In the genomic region with DNA sequence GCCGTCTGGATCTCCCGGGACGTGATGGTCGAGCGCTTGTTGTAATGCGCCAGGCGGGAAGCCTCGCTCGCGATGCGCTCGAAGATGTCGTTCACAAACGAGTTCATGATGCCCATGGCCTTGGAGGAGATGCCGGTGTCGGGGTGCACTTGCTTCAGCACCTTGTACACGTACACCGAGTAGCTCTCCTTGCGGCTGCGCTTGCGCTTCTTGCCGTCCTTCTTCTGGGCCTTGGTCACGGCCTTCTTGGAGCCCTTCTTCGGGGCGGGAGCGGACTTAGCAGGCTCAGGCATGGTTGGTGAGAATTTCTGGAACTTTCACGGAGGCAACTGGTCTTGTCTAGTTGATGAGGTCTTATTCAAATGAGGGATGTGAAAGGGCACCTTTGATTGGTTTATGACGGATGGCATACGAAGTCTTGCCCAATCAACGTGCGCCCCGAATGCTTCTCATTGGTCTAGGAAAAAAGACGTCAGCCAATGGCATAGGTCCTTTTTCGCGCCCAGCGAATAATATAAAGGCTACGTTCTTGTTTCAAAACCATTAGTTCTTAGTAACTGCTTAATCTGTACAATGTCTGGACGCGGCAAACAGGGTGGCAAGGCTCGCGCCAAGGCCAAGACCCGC, we compare ENCODE assay signal across 8 mouse cellular contexts. TPM values are rescaled to one million over a fixed set of nuclear protein-coding genes. Genes with fewer than 3 reads are reported as not detected.
DNase-seq lines count a peak whose midpoint lies in the region; ATAC-seq and TF ChIP-seq lines count a peak whose summit lies in the region.
"Not testable (repeated sequence)": the region's sequence is repeated elsewhere in the genome, so short reads cannot be mapped to it uniquely, and the experiment has no call there.

A gene (minus strand): TSS at position 299 of the 627 bp plus-strand sequence.
A gene (plus strand): TSS at position 484 of the 627 bp plus-strand sequence.

- H3K4me3 ChIP-seq in E14TG2a.4 (replicated peaks; ENCODE audit: low read length), result peak within 1 kb of the TSS; percentile 78
- H3K4me3 ChIP-seq in forebrain, embryonic 12.5 days (replicated peaks), result peak within 1 kb of the TSS; percentile 47
- H3K4me3 ChIP-seq in heart, postnatal 0 days (ENCODE audit: low read depth, low read length), result peak within 1 kb of the TSS; percentile 51
- peak within 1 kb of the TSS; percentile 69 to 81 for H3K4me3 ChIP-seq in liver, embryonic 14.5 days (ENCODE audit: insufficient read depth in 1 of 2, low read depth in 2 of 2, low read length in 2 of 2)
- peak within 1 kb of the TSS; percentile 47 for H3K4me3 ChIP-seq in stomach, embryonic 15.5 days (replicated peaks)

- peak; percentile 97 for DNase-seq in heart, postnatal 0 days (ENCODE audit: low spot score)
- DNase-seq in kidney, postnatal 36 days, result peak; percentile 82 to 90
- DNase-seq in liver, embryonic 14.5 days (ENCODE audit: low read depth in 3 of 3, low spot score in 3 of 3), result peak; percentile 99 to 100 (median 99)
- peak; percentile 83 for DNase-seq in neural tube, embryonic 10.5 days (ENCODE audit: extremely low spot score, low spot score)

- not testable (repeated sequence) for H3K27me3 ChIP-seq in E14TG2a.4 (ENCODE audit: insufficient read depth, low read length); forebrain, embryonic 12.5 days; heart, postnatal 0 days (ENCODE audit: control insufficient read depth, insufficient read depth, low read length); liver, embryonic 14.5 days (ENCODE audit: control insufficient read depth, insufficient read depth, low read length); stomach, embryonic 15.5 days (replicated peaks)

- H3K9ac ChIP-seq in forebrain, embryonic 12.5 days, result peak within 1 kb of the TSS; percentile 56
- H3K9ac ChIP-seq in heart, postnatal 0 days (replicated peaks; ENCODE audit: low read depth, low read length), result peak within 1 kb of the TSS; percentile 59; the same call in 1 of the 2 replicates
- H3K9ac ChIP-seq in liver, embryonic 14.5 days (replicated peaks), result peak within 1 kb of the TSS; percentile 99
- peak within 1 kb of the TSS; percentile 37; the same call in 1 of the 2 replicates for H3K9ac ChIP-seq in stomach, embryonic 15.5 days

- H3K9me3 ChIP-seq in E14TG2a.4 (ENCODE audit: low read length); forebrain, embryonic 12.5 days; heart, postnatal 0 days (replicated peaks; ENCODE audit: control insufficient read depth, low read length); liver, embryonic 14.5 days (ENCODE audit: control insufficient read depth, low read length); stomach, embryonic 15.5 days: not testable (repeated sequence)

- under 1% methylated on average over 40 of the region's 42 CpGs for WGBS in forebrain, embryonic 12.5 days
- WGBS in heart, postnatal 0 days, result 3% methylated on average over 31 of the region's 42 CpGs
- under 1% methylated on average over 31 of the region's 42 CpGs for WGBS in liver, embryonic 14.5 days (ENCODE audit: insufficient replicate concordance)
- WGBS in stomach, embryonic 15.5 days, result under 1% methylated on average over 42 of the region's 42 CpGs

- peak; percentile 90 for TF ChIP-seq EP300 in heart, postnatal 0 days (IDR thresholded peaks at IDR 0.05; ENCODE audit: low read depth)
- peak; percentile 71; the same call in 1 of the 2 replicates for TF ChIP-seq EP300 in liver, embryonic 14.5 days (IDR thresholded peaks at IDR 0.05; ENCODE audit: low read depth)

- peak within 1 kb of the TSS; percentile 67 for H3K4me2 ChIP-seq in forebrain, embryonic 12.5 days
- H3K4me2 ChIP-seq in heart, postnatal 0 days (ENCODE audit: low read depth, low read length), result peak within 1 kb of the TSS; percentile 62
- H3K4me2 ChIP-seq in liver, embryonic 14.5 days (ENCODE audit: low read depth), result peak within 1 kb of the TSS; percentile 96
- peak within 1 kb of the TSS; percentile 71 for H3K4me2 ChIP-seq in stomach, embryonic 15.5 days

- TF ChIP-seq CTCF in E14TG2a.4 (conservative IDR thresholded peaks at IDR 0.05; ENCODE audit: low read length); heart, postnatal 0 days (IDR thresholded peaks at IDR 0.05; ENCODE audit: low read depth); liver, embryonic 14.5 days (IDR thresholded peaks at IDR 0.05; ENCODE audit: low read depth): not testable (repeated sequence)

- ATAC-seq in cerebellum, adult (ENCODE audit: insufficient number of reproducible peaks, low FRiP score, low TSS enrichment), result peak; percentile 90
- ATAC-seq in forebrain, embryonic 12.5 days (ENCODE audit: low FRiP score), result peak; percentile 93
- ATAC-seq in heart, postnatal 0 days (ENCODE audit: insufficient read depth, low read depth), result peak; percentile 81
- ATAC-seq in liver, embryonic 14.5 days (ENCODE audit: insufficient read depth), result peak; percentile 75
- ATAC-seq in stomach, embryonic 15.5 days (ENCODE audit: insufficient read depth, low FRiP score, low read depth), result peak; percentile 87

- H3K4me1 ChIP-seq in E14TG2a.4 (replicated peaks; ENCODE audit: low read depth, low read length), result peaks cover 24% of the 10 kb centered on the region
- H3K4me1 ChIP-seq in forebrain, embryonic 12.5 days, result peaks cover 31% of the 10 kb centered on the region
- peaks cover 16% of the 10 kb centered on the region; the same call in 1 of the 2 replicates for H3K4me1 ChIP-seq in heart, postnatal 0 days (ENCODE audit: control insufficient read depth, insufficient read depth)
- H3K4me1 ChIP-seq in liver, embryonic 14.5 days (replicated peaks; ENCODE audit: control insufficient read depth in 2 of 2, insufficient read depth in 2 of 2, low read length in 1 of 2), result peaks cover 18 to 19% of the 10 kb centered on the region in 2 experiments
- H3K4me1 ChIP-seq in stomach, embryonic 15.5 days, result not testable (repeated sequence)

- not testable (repeated sequence) for H3K36me3 ChIP-seq in E14TG2a.4 (ENCODE audit: insufficient read depth, low read length); forebrain, embryonic 12.5 days (replicated peaks); heart, postnatal 0 days (replicated peaks; ENCODE audit: control insufficient read depth, insufficient read depth, low read length); liver, embryonic 14.5 days (replicated peaks; ENCODE audit: control insufficient read depth, insufficient read depth, low read depth); stomach, embryonic 15.5 days

- peak within 1 kb of the TSS; percentile 97 for H3K27ac ChIP-seq in forebrain, embryonic 12.5 days
- peak within 1 kb of the TSS; percentile 76 for H3K27ac ChIP-seq in heart, postnatal 0 days (ENCODE audit: low read depth)
- peak within 1 kb of the TSS; percentile 98 for H3K27ac ChIP-seq in liver, embryonic 14.5 days
- peak within 1 kb of the TSS; percentile 94 for H3K27ac ChIP-seq in stomach, embryonic 15.5 days

RNA-seq across cellular contexts. Expression of the first gene that starts in this region (rescaled TPM):
- 7.2 and 9.5 TPM in 2 replicates for polyA plus RNA-seq in forebrain, embryonic 12.5 days (2016; fragmentation: Nextera tagmentation; extraction: Ambion mirVana)
- total RNA-seq in heart, postnatal 0 days (2014; rRNA removed; ENCODE audit: low replicate concordance), result 603 and 951 TPM in 2 replicates
- polyA plus RNA-seq in heart, postnatal 0 days (2015; fragmentation: Nextera tagmentation; extraction: Ambion mirVana), result 1.3 and 1.6 TPM in 2 replicates
- 15.9 and 35.2 TPM in 2 replicates for polyA plus RNA-seq in liver, embryonic 14.5 days (2012; rRNA removed)
- polyA plus RNA-seq in liver, embryonic 14.5 days (2014; fragmentation: Nextera tagmentation; extraction: Ambion mirVana), result 3.4 and 4.4 TPM in 2 replicates
- polyA plus RNA-seq in stomach, embryonic 15.5 days (2015; fragmentation: Nextera tagmentation; extraction: Ambion mirVana), result 3.5 and 3.8 TPM in 2 replicates

RNA-seq across cellular contexts. Expression of the second gene that starts in this region (rescaled TPM):
- 1.3 and 3.7 TPM in 2 replicates for polyA plus RNA-seq in forebrain, embryonic 12.5 days (2016; fragmentation: Nextera tagmentation; extraction: Ambion mirVana)
- 568 and 769 TPM in 2 replicates for total RNA-seq in heart, postnatal 0 days (2014; rRNA removed; ENCODE audit: low replicate concordance)
- 0.27 and 1.8 TPM in 2 replicates for polyA plus RNA-seq in heart, postnatal 0 days (2015; fragmentation: Nextera tagmentation; extraction: Ambion mirVana)
- 10.4 and 25.5 TPM in 2 replicates for polyA plus RNA-seq in liver, embryonic 14.5 days (2012; rRNA removed)
- 4.7 and 5.1 TPM in 2 replicates for polyA plus RNA-seq in liver, embryonic 14.5 days (2014; fragmentation: Nextera tagmentation; extraction: Ambion mirVana)
- 2.4 and 3.4 TPM in 2 replicates for polyA plus RNA-seq in stomach, embryonic 15.5 days (2015; fragmentation: Nextera tagmentation; extraction: Ambion mirVana)

Comparison
In these comparisons a context has a peak if more than half of its experiments do, and no peak if none do; other contexts are left out.
1. Peak in every context shown above with its lines: DNase-seq, ATAC-seq, H3K4me3 ChIP-seq and H3K27ac ChIP-seq.
2. H3K9ac ChIP-seq: peak in every context shown above with its lines; median percentile 99 in liver, embryonic 14.5 days; 59 in heart, postnatal 0 days; 56 in forebrain, embryonic 12.5 days; 37 in stomach, embryonic 15.5 days.